Mouse (Mus musculus): ENCODE measurements around the gene Hcrtr1. TPM values are rescaled to one million over a fixed set of nuclear protein-coding genes. Genes with fewer than 3 reads are reported as not detected.

Gene Hcrtr1
- polyA plus RNA-seq, 1 experiment, result not detected

DNA sequence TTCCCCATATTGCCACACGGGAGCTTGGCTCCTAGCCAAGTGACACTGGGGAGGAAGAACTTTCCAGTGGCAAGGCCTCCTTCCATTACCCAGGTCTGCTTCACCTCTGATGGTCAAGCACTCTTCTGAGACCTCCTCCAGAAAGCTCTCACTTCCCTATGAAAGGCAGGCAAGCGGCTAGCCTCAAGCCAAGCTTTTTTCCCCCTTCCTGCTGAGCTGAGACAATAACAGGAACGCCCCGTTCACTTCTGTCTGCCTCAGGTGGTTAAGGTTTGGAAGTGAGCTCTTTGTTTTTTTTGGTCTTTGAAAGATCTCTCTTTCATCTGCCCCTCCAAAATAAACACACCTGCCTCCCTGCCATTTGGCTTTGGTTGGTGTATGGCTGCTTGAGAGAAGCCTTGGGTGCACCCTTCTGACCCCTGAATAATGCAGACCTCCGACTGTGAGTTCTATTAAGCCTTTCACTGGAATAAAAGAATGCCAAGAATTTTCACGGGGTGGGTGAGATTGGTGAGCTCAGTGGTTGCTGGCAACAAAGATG is 37.0 kb downstream of the Hcrtr1 start, which contains the start of gene Pef1:
Gene Pef1 (plus strand): TSS at position 448 of the 541 bp plus-strand sequence.
- peaks cover 10% of the 10 kb centered on the region for H3K4me1 ChIP-seq (ENCODE audit: control insufficient read depth, insufficient read depth, low read length)
- H3K27ac ChIP-seq (ENCODE audit: insufficient read depth, low read depth, low read length), result no peak within 1 kb of the TSS
- no peak within 1 kb of the TSS for H3K4me3 ChIP-seq (ENCODE audit: insufficient read depth, low read depth, low read length)
- TF ChIP-seq POLR2A (IDR thresholded peaks at IDR 0.05; ENCODE audit: insufficient read depth, low read depth, low read length) (no peak), CTCF (IDR thresholded peaks at IDR 0.05; ENCODE audit: insufficient read depth, low read depth, low read length) (no peak)
- 23% methylated on average over 6 of the region's 6 CpGs for WGBS

DNA sequence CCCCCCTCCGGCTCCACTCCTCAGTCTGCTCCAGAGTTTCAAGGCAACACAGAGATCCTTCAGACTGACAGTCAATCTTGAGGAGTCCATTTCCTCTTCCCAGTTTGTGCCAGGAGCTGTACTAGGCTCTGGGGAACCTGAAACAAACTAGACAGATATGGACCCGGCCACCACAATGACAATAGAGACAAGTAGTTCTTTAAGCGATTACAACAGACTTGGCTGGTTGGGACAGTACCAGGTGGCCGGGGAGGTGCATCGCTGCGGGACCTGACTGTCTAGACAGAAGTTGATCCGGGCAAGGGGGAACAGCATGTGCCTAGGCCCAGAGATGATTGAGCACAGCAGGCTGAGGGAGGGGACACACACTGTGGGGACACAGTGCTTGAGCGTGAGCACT is 38.0 kb downstream of the Hcrtr1 start:
- WGBS, result 36% methylated on average over 8 of the region's 8 CpGs
- no peak overlapping the region for H3K27ac ChIP-seq (ENCODE audit: insufficient read depth, low read depth, low read length)

DNA sequence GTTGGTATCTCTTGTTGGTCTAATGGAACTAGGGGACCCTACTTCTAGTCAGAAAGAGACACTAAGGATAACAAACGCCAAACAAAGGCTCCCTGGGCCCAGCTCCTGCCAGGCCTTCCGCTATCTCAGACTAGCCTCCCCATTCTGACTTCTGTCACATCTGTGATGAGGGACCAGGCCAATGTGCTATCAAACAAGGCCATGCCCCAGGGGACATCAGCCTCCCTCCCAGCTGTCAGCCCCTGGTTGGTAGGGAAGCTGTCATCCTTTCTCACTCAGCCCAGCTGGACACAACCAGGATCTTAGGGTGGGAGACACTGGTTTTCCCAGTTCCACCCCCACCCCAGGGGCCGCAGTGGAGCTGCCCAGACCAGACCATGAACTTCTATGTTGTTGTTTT is 44.0 kb downstream of the Hcrtr1 start:
- no peak for TF ChIP-seq CTCF (IDR thresholded peaks at IDR 0.05; ENCODE audit: insufficient read depth, low read depth, low read length)
- TF ChIP-seq POLR2A (IDR thresholded peaks at IDR 0.05; ENCODE audit: insufficient read depth, low read depth, low read length), result no peak
- WGBS, result 67% methylated on average over 3 of the region's 3 CpGs
- H3K27ac ChIP-seq (ENCODE audit: insufficient read depth, low read depth, low read length), result no peak overlapping the region
- H3K4me1 ChIP-seq (ENCODE audit: control insufficient read depth, insufficient read depth, low read length), result peaks cover 18% of the 10 kb centered on the region
- H3K4me3 ChIP-seq (ENCODE audit: insufficient read depth, low read depth, low read length), result no peak overlapping the region

More for the DNA sequence above, 38.0 kb downstream of the Hcrtr1 start:
- TF ChIP-seq CTCF (IDR thresholded peaks at IDR 0.05; ENCODE audit: insufficient read depth, low read depth, low read length) (no peak), POLR2A (IDR thresholded peaks at IDR 0.05; ENCODE audit: insufficient read depth, low read depth, low read length) (no peak)
- Histone ChIP-seq H3K4me3 (ENCODE audit: insufficient read depth, low read depth, low read length) (no peak overlapping the region), H3K4me1 (ENCODE audit: control insufficient read depth, insufficient read depth, low read length) (peaks cover 10% of the 10 kb centered on the region)

DNA sequence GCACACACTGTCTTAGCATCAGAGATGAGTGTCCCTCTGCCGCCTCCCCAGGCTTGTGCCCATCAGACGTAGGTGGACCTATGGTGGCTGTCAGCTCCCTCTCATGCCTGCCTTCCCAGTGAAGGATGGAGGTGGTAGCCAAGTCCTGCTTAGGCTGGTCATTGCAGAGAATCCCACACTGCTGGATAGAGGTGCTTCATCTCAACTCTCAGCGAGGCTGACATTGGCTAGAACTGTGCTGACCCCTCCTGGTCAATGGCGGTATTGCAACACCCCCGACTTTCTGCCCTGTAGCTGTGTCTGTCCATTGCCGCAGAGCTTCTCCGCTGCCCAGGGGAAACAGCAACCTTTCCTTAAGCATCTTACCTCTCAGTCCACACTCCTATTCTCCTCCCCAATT is 51.9 kb downstream of the Hcrtr1 start:
- 15% methylated on average over 7 of the region's 7 CpGs for WGBS
- TF ChIP-seq CTCF (IDR thresholded peaks at IDR 0.05; ENCODE audit: insufficient read depth, low read depth, low read length), result peak; percentile 94
- TF ChIP-seq POLR2A (IDR thresholded peaks at IDR 0.05; ENCODE audit: insufficient read depth, low read depth, low read length), result no peak
- Histone ChIP-seq H3K4me3 (ENCODE audit: insufficient read depth, low read depth, low read length) (no peak overlapping the region), H3K4me1 (ENCODE audit: control insufficient read depth, insufficient read depth, low read length) (peaks cover 37% of the 10 kb centered on the region), H3K27ac (ENCODE audit: insufficient read depth, low read depth, low read length) (no peak overlapping the region)

DNA sequence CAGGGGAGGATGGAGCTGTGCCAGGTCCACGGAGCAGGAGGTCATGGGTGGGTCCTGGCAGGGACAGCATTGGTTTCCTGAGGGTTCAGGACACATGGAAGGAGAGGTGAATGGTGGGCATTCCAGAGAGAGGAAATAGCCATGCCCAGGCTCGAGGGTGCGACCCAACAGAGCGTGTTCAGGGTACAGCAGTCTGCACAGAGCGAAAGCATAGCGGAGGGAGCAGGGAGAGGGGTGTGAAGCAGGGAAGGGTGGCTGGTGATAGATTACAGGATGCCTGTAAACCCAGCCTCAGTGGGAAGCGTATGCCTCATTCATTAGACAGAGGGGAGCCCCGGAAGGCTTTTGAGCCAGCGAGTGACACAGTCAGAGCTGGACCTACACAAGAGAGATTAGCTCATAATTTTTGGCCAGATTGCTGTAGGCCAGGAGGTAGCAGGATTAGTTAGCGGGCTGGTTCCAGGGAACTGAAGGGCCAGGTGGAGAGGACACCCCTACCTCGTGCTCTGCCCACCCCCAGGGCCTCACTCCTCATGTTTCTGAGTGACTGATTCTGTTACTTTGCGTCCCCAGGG is 53.8 kb downstream of the Hcrtr1 start:
- no peak overlapping the region for H3K4me3 ChIP-seq (ENCODE audit: insufficient read depth, low read depth, low read length)
- peak overlapping the region; percentile 3 for H3K27ac ChIP-seq (ENCODE audit: insufficient read depth, low read depth, low read length)
- no peak for TF ChIP-seq POLR2A (IDR thresholded peaks at IDR 0.05; ENCODE audit: insufficient read depth, low read depth, low read length)
- TF ChIP-seq CTCF (IDR thresholded peaks at IDR 0.05; ENCODE audit: insufficient read depth, low read depth, low read length), result no peak
- peaks cover 49% of the 10 kb centered on the region for H3K4me1 ChIP-seq (ENCODE audit: control insufficient read depth, insufficient read depth, low read length)
- WGBS, result 74% methylated on average over 12 of the region's 12 CpGs

DNA sequence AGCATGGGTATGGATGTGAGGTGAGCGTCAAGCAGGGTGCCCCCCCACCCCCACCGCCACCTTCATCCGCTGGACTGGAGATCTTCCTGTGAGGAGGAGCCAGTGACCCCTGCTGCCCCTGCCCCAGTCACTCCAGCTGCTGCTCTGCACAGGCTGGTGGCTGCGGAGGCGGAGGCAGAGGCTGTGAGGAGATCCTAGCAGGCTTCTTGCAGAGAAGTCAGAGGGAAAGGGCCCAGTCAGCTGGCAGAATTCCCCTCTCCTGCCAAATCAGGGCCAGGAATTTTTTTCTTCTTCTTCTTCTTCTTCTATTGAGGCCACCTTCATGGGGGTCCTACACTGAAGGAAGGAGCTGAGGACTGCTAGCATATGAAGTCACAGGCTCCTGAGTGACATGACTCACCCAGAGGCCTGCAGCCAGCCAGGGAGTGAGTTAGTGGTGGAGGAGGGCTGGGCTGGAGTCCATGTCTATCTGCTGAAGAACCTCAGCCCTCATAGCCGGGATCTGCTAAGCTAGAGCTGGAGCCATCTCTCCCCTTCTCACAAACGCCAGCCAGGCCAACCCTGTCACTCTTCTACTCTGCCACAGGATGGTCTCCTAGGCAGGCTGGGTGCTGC is 54.7 kb downstream of the Hcrtr1 start:
- peaks cover 52% of the 10 kb centered on the region for H3K4me1 ChIP-seq (ENCODE audit: control insufficient read depth, insufficient read depth, low read length)
- TF ChIP-seq CTCF (IDR thresholded peaks at IDR 0.05; ENCODE audit: insufficient read depth, low read depth, low read length), result no peak
- no peak for TF ChIP-seq POLR2A (IDR thresholded peaks at IDR 0.05; ENCODE audit: insufficient read depth, low read depth, low read length)
- H3K27ac ChIP-seq (ENCODE audit: insufficient read depth, low read depth, low read length), result peak overlapping the region; percentile 3
- no peak overlapping the region for H3K4me3 ChIP-seq (ENCODE audit: insufficient read depth, low read depth, low read length)
- 39% methylated on average over 7 of the region's 7 CpGs for WGBS

DNA sequence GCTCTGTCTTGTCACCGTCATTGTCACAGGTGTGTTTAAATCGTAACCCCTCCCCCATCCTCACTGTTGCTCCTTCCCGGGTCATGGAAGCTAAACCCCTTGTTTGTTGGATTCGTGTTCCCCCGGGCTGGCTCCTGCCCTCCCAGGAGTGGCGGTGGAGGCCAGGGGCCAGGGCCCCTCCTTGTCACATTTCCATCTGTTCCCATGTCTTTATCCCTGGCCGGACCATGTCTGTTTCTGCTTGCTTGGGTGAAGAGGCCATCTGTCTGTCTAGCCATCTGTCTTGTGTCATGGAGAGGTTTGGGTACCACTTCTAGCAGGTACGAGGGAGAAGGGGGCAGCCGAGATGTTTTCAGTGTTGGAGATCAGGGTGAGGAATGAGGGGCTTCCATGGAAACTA is 56.9 kb downstream of the Hcrtr1 start:
- 55% methylated on average over 9 of the region's 9 CpGs for WGBS
- TF ChIP-seq POLR2A (IDR thresholded peaks at IDR 0.05; ENCODE audit: insufficient read depth, low read depth, low read length), result no peak
- TF ChIP-seq CTCF (IDR thresholded peaks at IDR 0.05; ENCODE audit: insufficient read depth, low read depth, low read length), result no peak
- H3K4me3 ChIP-seq (ENCODE audit: insufficient read depth, low read depth, low read length), result no peak overlapping the region
- H3K27ac ChIP-seq (ENCODE audit: insufficient read depth, low read depth, low read length), result no peak overlapping the region
- H3K4me1 ChIP-seq (ENCODE audit: control insufficient read depth, insufficient read depth, low read length), result peaks cover 67% of the 10 kb centered on the region

DNA sequence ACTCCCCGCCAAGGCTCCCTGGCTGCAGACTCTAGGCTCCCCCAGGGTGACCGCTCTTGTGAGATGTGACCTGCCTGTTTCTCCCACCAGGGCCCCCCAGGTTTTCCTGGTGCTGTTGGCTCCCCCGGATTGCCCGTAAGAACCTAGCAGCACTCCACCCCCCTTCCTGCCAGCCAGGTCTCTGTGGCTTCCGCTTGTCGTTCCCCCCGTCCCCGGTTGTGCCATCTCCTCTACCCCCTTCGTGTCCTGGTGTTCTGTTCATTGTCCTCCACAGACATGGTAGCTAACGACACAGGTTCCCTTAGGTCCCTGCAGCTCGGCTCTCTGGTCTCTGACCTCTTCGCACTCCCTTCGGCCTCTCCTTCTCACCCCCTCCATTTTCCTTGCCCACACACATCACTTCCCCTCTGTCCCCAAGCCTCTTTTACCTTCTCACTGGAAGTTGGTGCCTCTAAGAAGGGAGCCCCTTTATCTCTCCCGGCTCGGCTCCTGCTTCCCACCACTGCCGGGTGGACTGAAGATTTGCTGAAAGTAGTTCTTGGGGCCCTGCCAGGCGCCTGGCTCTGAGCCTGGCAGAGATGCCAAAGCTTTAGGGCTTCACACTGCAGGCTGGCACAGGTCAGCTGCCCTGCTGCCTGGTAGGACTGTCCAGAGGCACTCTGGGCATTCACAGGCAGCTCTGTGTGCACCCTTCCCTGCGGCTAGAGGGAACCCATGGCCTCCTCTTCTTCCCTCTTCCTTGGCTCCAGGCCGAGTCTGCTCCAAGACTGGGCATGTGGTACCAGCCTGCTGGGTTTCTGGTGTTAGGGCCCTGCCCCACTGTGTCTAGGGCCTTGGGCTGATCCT is 57.6 kb downstream of the Hcrtr1 start:
- Histone ChIP-seq H3K4me1 (ENCODE audit: control insufficient read depth, insufficient read depth, low read length) (peaks cover 70% of the 10 kb centered on the region), H3K4me3 (ENCODE audit: insufficient read depth, low read depth, low read length) (no peak overlapping the region), H3K27ac (ENCODE audit: insufficient read depth, low read depth, low read length) (no peak overlapping the region)
- TF ChIP-seq POLR2A (IDR thresholded peaks at IDR 0.05; ENCODE audit: insufficient read depth, low read depth, low read length), result no peak
- no peak for TF ChIP-seq CTCF (IDR thresholded peaks at IDR 0.05; ENCODE audit: insufficient read depth, low read depth, low read length)
- WGBS, result 71% methylated on average over 19 of the region's 19 CpGs

Other genes with a start within 250 kb of the Hcrtr1 start
- not detected in 2 replicates for gene Spocd1, start 210.1 kb downstream of the Hcrtr1 start, polyA plus RNA-seq (2012; ENCODE audit: insufficient read depth, insufficient read length, low replicate concordance, missing spikeins)
- gene Adgrb2, start 154.5 kb downstream of the Hcrtr1 start, polyA plus RNA-seq (2012; ENCODE audit: insufficient read depth, insufficient read length, low replicate concordance, missing spikeins), result not detected in 2 replicates
- not detected in 2 replicates for gene Col16a1, start 91.5 kb downstream of the Hcrtr1 start, polyA plus RNA-seq (2012; ENCODE audit: insufficient read depth, insufficient read length, low replicate concordance, missing spikeins)
- gene Pef1, start 36.8 kb downstream of the Hcrtr1 start, polyA plus RNA-seq (2012; ENCODE audit: insufficient read depth, insufficient read length, low replicate concordance, missing spikeins), result not detected in 2 replicates
- not detected in 2 replicates for gene Tinagl1, start 35.8 kb upstream of the Hcrtr1 start, polyA plus RNA-seq (2012; ENCODE audit: insufficient read depth, insufficient read length, low replicate concordance, missing spikeins)
- gene Gm853, start 83.0 kb upstream of the Hcrtr1 start, polyA plus RNA-seq (2012; ENCODE audit: insufficient read depth, insufficient read length, low replicate concordance, missing spikeins), result not detected in 2 replicates
- not detected in 2 replicates for gene Serinc2, start 139.8 kb upstream of the Hcrtr1 start, polyA plus RNA-seq (2012; ENCODE audit: insufficient read depth, insufficient read length, low replicate concordance, missing spikeins)
- gene Fabp3, start 169.2 kb upstream of the Hcrtr1 start, polyA plus RNA-seq (2012; ENCODE audit: insufficient read depth, insufficient read length, low replicate concordance, missing spikeins), result not detected in 2 replicates
- gene Gm10570, start 169.3 kb upstream of the Hcrtr1 start, polyA plus RNA-seq (2012; ENCODE audit: insufficient read depth, insufficient read length, low replicate concordance, missing spikeins), result not detected in 2 replicates
- gene Zcchc17, start 220.6 kb upstream of the Hcrtr1 start, polyA plus RNA-seq (2012; ENCODE audit: insufficient read depth, insufficient read length, low replicate concordance, missing spikeins), result not detected in 2 replicates
- not detected in 2 replicates for gene Snrnp40, start 220.8 kb upstream of the Hcrtr1 start, polyA plus RNA-seq (2012; ENCODE audit: insufficient read depth, insufficient read length, low replicate concordance, missing spikeins)